Mouse (Mus musculus) CD4-positive helper T cell, adult 2 months (primary cell): ENCODE data around the gene Ptprg.
"Not testable (repeated sequence)": the region's sequence is repeated elsewhere in the genome, so short reads cannot be mapped to it uniquely, and the experiment has no call there.

ENCODE experiments used
- DNase-seq: peaks from one replicate; pipeline ENCODE4 v3.0.0-alpha.2; 2012; ENCODE audit warnings: low read depth, missing footprints, low spot score

Ptprg gene

GRCm38 (mm10) chr14:11732376-11732775 lies 179.0 kb downstream of the Ptprg start:
- no peak for DNase-seq

GRCm38 (mm10) chr14:11743726-11744125 lies 190.4 kb downstream of the Ptprg start:
- DNase-seq: no peak

- no peak for DNase-seq
Observed at GRCm38 (mm10) chr14:11752678-11753077, 199.3 kb downstream of the Ptprg start.

GRCm38 (mm10) chr14:11754656-11755055 lies 201.3 kb downstream of the Ptprg start:
- DNase-seq: no peak

GRCm38 (mm10) chr14:11758185-11758584 lies 204.9 kb downstream of the Ptprg start:
- no peak for DNase-seq

- DNase-seq: no peak
Observed at GRCm38 (mm10) chr14:11759356-11759755, 206.0 kb downstream of the Ptprg start.

GRCm38 (mm10) chr14:11762995-11763394 lies 209.7 kb downstream of the Ptprg start:
- DNase-seq: no peak

- DNase-seq: no peak
Observed at GRCm38 (mm10) chr14:11772736-11773135, 219.4 kb downstream of the Ptprg start.

- DNase-seq: no peak
Observed at GRCm38 (mm10) chr14:11774476-11775037, 221.2 kb downstream of the Ptprg start.

- DNase-seq: no peak
Observed at GRCm38 (mm10) chr14:11775204-11775603, 221.9 kb downstream of the Ptprg start.

GRCm38 (mm10) chr14:11775951-11776495 lies 222.7 kb downstream of the Ptprg start:
- DNase-seq: no peak

GRCm38 (mm10) chr14:11776566-11776965 lies 223.2 kb downstream of the Ptprg start:
- no peak for DNase-seq

- no peak for DNase-seq
Observed at GRCm38 (mm10) chr14:11791190-11791589, 237.9 kb downstream of the Ptprg start.

GRCm38 (mm10) chr14:11793847-11794246 lies 240.5 kb downstream of the Ptprg start:
- DNase-seq: no peak

- no peak for DNase-seq
Observed at GRCm38 (mm10) chr14:11802355-11803035, 249.2 kb downstream of the Ptprg start.

- no peak for DNase-seq
Observed at GRCm38 (mm10) chr14:11806674-11807073, 253.3 kb downstream of the Ptprg start.

- DNase-seq: no peak
Observed at GRCm38 (mm10) chr14:11807465-11807864, 254.1 kb downstream of the Ptprg start.

- DNase-seq: no peak
Observed at GRCm38 (mm10) chr14:11811142-11811761, 257.9 kb downstream of the Ptprg start.

GRCm38 (mm10) chr14:11812291-11812690 lies 259.0 kb downstream of the Ptprg start:
- DNase-seq: no peak

- not testable (repeated sequence) for DNase-seq
Observed at GRCm38 (mm10) chr14:11814811-11815210, 261.5 kb downstream of the Ptprg start.

- no peak for DNase-seq
Observed at GRCm38 (mm10) chr14:11817236-11817635, 263.9 kb downstream of the Ptprg start.

GRCm38 (mm10) chr14:11818054-11818453 lies 264.7 kb downstream of the Ptprg start:
- no peak for DNase-seq

GRCm38 (mm10) chr14:11818721-11819120 lies 265.4 kb downstream of the Ptprg start:
- DNase-seq: no peak
